Mouse (Mus musculus): ENCODE measurements around the gene Pik3ap1. TPM values are rescaled to one million over a fixed set of nuclear protein-coding genes. Genes with fewer than 3 reads are reported as not detected.

The Pik3ap1 gene
- polyA plus RNA-seq, 1 experiment from 2014 or later = 2.0 TPM

DNA sequence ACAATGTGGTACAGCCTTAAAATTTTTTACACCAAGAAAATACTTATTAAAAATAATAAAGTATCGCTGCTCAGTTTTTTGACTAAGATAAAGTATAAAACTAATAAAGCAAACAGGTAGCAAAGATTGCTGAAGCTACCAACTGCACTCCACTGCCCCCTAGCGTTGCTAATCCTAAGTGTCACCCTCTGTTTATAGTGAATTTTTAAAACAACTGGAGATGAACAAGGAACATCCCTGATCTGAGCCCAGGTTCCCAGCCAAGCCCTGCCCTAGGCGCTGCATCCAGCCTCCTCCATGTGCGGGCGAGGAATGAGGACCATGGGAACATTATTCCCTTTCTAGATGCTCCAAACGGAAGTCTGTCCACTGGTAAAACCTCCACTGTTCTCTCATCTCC lies 140.3 kb downstream of the Pik3ap1 start:
- no peak for ATAC-seq
- H3K9ac ChIP-seq (ENCODE audit: low read depth, low read length) = no peak overlapping the region
- no peaks in the 10 kb centered on the region for H3K9me3 ChIP-seq (replicated peaks; ENCODE audit: control insufficient read depth, low read length, poor library complexity, severe bottlenecking)
- H3K27me3 ChIP-seq (ENCODE audit: control insufficient read depth, insufficient read depth, low read depth, low read length) = no peaks in the 10 kb centered on the region
- no peak overlapping the region for H3K27ac ChIP-seq (ENCODE audit: low read length)
- H3K36me3 ChIP-seq (ENCODE audit: control insufficient read depth, insufficient read depth, low read length) = peaks cover 6% of the 10 kb centered on the region
- H3K4me1 ChIP-seq (ENCODE audit: control insufficient read depth, insufficient read depth, low read length) = no peaks in the 10 kb centered on the region
- H3K4me2 ChIP-seq (ENCODE audit: low read length) = no peak overlapping the region
- no peak overlapping the region for H3K4me3 ChIP-seq (ENCODE audit: low read depth, low read length)
- 60% methylated on average over 6 of the region's 6 CpGs for WGBS

- H3K36me3 ChIP-seq (ENCODE audit: control insufficient read depth, insufficient read depth, low read length) = peaks cover 6% of the 10 kb centered on the region; the same call in 1 of the 2 replicates
- no peaks in the 10 kb centered on the region for H3K9me3 ChIP-seq (replicated peaks; ENCODE audit: control insufficient read depth, low read length, poor library complexity, severe bottlenecking)
- no peak overlapping the region for H3K9ac ChIP-seq (ENCODE audit: low read depth, low read length)
- no peak overlapping the region for H3K4me3 ChIP-seq (ENCODE audit: low read depth, low read length)
- 98% methylated on average over 5 of the region's 5 CpGs for WGBS
- ATAC-seq = no peak
- H3K27ac ChIP-seq (ENCODE audit: low read length) = no peak overlapping the region
- H3K27me3 ChIP-seq (ENCODE audit: control insufficient read depth, insufficient read depth, low read depth, low read length) = no peaks in the 10 kb centered on the region
- H3K4me2 ChIP-seq (ENCODE audit: low read length) = no peak overlapping the region
- H3K4me1 ChIP-seq (ENCODE audit: control insufficient read depth, insufficient read depth, low read length) = no peaks in the 10 kb centered on the region
Measured at GRCm38 (mm10) chr19:41241997-41242396, 142.9 kb downstream of the Pik3ap1 start.

- Histone ChIP-seq H3K4me1 (ENCODE audit: control insufficient read depth, insufficient read depth, low read length) (no peaks in the 10 kb centered on the region), H3K27ac (ENCODE audit: low read length) (no peak overlapping the region), H3K27me3 (ENCODE audit: control insufficient read depth, insufficient read depth, low read depth, low read length) (no peaks in the 10 kb centered on the region), H3K4me2 (ENCODE audit: low read length) (no peak overlapping the region), H3K4me3 (ENCODE audit: low read depth, low read length) (no peak overlapping the region), H3K9ac (ENCODE audit: low read depth, low read length) (no peak overlapping the region), H3K36me3 (ENCODE audit: control insufficient read depth, insufficient read depth, low read length) (peaks cover 13% of the 10 kb centered on the region), H3K9me3 (replicated peaks; ENCODE audit: control insufficient read depth, low read length, poor library complexity, severe bottlenecking) (no peaks in the 10 kb centered on the region)
- no peak for ATAC-seq
- 94% methylated on average over 4 of the region's 4 CpGs for WGBS
Measured at GRCm38 (mm10) chr19:41233698-41234097, 151.2 kb downstream of the Pik3ap1 start.

Other genes starting within 250 kb of the Pik3ap1 start
- 1.3 and 1.7 TPM in 2 replicates for gene Tll2, start 178.3 kb downstream of the Pik3ap1 start, polyA plus RNA-seq (2015; fragmentation: Nextera tagmentation; extraction: Ambion mirVana)
- gene Tm9sf3, start 121.1 kb downstream of the Pik3ap1 start, polyA plus RNA-seq (2015; fragmentation: Nextera tagmentation; extraction: Ambion mirVana) = 83.7 and 89.2 TPM in 2 replicates
- gene Lcor, start 97.5 kb upstream of the Pik3ap1 start, polyA plus RNA-seq (2015; fragmentation: Nextera tagmentation; extraction: Ambion mirVana) = 13.9 and 20.7 TPM in 2 replicates
- 1.8 and 2.2 TPM in 2 replicates for gene Gm340, start 197.3 kb upstream of the Pik3ap1 start, polyA plus RNA-seq (2015; fragmentation: Nextera tagmentation; extraction: Ambion mirVana)